Mouse (Mus musculus): ENCODE measurements around the gene Olfr596.
"Not testable (repeated sequence)": the region's sequence is repeated elsewhere in the genome, so short reads cannot be mapped to it uniquely, and the experiment has no call there.

Olfr596 gene

DNA sequence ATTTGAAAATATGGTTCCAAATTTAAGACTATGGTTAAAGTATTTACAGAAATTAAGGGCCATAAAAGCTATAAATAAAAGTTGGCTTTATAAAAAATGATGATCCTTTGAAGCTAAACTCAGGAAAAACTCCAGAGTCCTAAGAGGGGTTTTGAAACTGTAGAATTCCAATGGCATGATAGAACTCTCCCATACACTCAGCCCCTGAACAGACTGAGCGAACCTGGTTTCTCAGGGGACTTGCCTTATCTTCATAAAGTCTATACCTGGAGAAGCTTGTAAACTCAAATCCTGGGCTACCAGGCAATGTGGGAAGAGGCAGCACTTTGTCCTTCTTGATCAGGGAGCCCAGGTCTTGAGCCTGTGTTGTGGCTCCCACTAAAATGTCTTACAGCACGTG lies at the start of gene Olfr596:
Olfr596 (plus strand) TSS at position 301 of the 400 bp plus-strand sequence.
- DNase-seq (ENCODE audit: low spot score): not testable (repeated sequence)

DNA sequence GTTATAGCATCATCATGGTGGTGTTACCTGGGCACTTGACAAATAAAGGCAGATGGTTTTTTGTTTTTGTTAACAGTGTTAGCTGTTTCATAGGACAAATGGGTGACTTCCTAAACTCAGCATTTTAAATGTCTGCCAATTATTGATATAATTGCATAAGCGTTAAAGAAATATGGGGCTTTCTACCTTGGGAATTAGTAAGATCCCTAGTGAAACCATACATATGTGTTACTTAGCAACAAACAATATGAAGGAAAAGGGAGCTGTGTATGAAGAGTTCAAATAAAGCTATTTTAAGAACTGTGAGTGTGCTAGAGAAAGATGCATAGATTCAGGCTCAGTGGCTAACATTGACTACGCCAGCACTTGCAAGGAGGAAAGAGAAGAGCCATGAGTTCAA lies 10.6 kb downstream of the Olfr596 start, which contains the start of gene Olfr597:
Olfr597 (plus strand) TSS at position 301 of the 400 bp plus-strand sequence.
- DNase-seq (ENCODE audit: low spot score): not testable (repeated sequence)

DNA sequence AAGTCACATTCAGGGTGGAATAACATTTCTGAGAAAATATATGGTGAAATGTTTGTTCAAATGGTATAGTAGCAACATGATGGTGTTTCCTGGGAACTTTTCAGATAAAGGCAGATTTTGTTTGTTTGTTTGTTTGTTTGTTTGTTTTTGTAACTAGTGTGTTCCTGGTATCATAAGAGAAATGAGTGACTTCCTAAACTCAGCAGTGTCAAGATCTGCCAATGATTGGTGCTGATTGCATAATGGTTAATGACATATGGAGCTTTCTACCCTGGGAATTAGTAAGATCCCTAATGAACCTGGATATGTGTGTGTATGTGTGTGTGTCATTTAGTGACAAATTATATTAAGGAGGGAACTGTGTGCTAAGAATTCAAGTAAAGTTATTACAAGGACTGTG lies 17.8 kb downstream of the Olfr596 start, which contains the start of gene Olfr598:
Olfr598 (plus strand) TSS at position 301 of the 400 bp plus-strand sequence.
- DNase-seq (ENCODE audit: low spot score): no peak

- DNase-seq (ENCODE audit: low spot score): no peak
These were observed 30.2 kb downstream of the Olfr596 start, which contains the start of gene Olfr599 for GRCm38 (mm10) chr7:103335617-103336016. Gene Olfr599, plus strand, starts transcription at chr7:103335917.

DNA sequence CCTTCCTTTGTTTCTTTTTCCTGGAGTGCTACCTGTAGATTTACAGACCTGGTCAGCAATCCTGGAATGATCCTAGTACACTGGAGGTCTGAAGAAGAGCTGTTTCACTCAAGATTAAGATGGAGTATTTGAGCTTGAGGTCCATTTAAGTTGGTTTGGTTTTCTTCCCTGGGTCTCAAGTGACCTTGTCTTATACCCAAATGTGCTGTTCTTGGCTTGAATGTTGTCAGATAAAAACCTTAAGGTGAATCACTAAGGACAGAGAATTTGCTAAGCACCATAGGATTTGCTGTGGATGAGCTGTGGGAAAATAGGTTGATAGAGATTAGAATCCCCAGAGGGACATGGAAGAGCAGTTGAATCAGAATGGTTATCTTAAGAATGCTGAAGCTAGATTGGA lies 44.1 kb downstream of the Olfr596 start, which contains the start of gene Olfr600:
Olfr600 (minus strand) TSS at position 101 of the 400 bp plus-strand sequence.
- no peak for DNase-seq (ENCODE audit: low spot score)
